Mouse (Mus musculus) liver, adult 2 months (tissue): ENCODE results near the gene Dntt. TPM values are rescaled to one million over a fixed set of nuclear protein-coding genes. Genes with fewer than 3 reads are reported as not detected.

ENCODE experiments used
- DNase-seq: peaks from one replicate; pipeline ENCODE4 v3.0.0-alpha.2; 2011; ENCODE audit warnings: low read depth, low spot score; ENCODE audit errors: extremely low read depth
- H3K27ac ChIP-seq: fragments of 200-500 bp; replicated peaks from 2 replicates; pipeline ENCODE4 v1.5.1; 2012; ENCODE audit warnings: low read depth, mild to moderate bottlenecking, control low read depth, inconsistent platforms, low read length; ENCODE audit not compliant: insufficient read depth
- H3K27me3 ChIP-seq: fragments of 200-500 bp; 2 replicates; pipeline ENCODE4 v1.6.1; 2012; ENCODE audit warnings: mild to moderate bottlenecking, moderate library complexity, low read length, inconsistent platforms; ENCODE audit not compliant: control insufficient read depth, insufficient read depth
- H3K36me3 ChIP-seq: fragments of 200-500 bp; 2 replicates; pipeline ENCODE4 v1.6.1; 2012; ENCODE audit warnings: low read length, inconsistent platforms; ENCODE audit not compliant: control insufficient read depth, insufficient read depth
- H3K4me1 ChIP-seq: fragments of 200-500 bp; 2 replicates; pipeline ENCODE4 v1.6.1; 2011; ENCODE audit warnings: low read length; ENCODE audit not compliant: control insufficient read depth, insufficient read depth
- H3K4me3 ChIP-seq: fragments of 200-500 bp; 2 replicates; pipeline ENCODE4 v1.5.1; 2011; ENCODE audit warnings: low read depth, mild to moderate bottlenecking, control low read depth, low read length, moderate library complexity; ENCODE audit not compliant: insufficient read depth
- H3K79me2 ChIP-seq: fragments of 200-500 bp; 2 replicates; pipeline ENCODE4 v1.6.1; 2012; ENCODE audit warnings: inconsistent platforms, mild to moderate bottlenecking, low read length, moderate library complexity; ENCODE audit not compliant: control insufficient read depth, insufficient read depth
- H3K9ac ChIP-seq: fragments of 200-500 bp; 2 replicates; pipeline ENCODE4 v1.6.1; 2012; ENCODE audit warnings: low read depth, mild to moderate bottlenecking, control low read depth, inconsistent platforms, low read length
- CTCF ChIP-seq: fragments of 200-500 bp; IDR thresholded peaks from 2 replicates; pipeline ENCODE4 v1.5.1; 2011; ENCODE audit warnings: low read depth, low read length, control low read depth
- POLR2A ChIP-seq: fragments of 200-500 bp; IDR thresholded peaks from 2 replicates; pipeline ENCODE4 v1.6.1; 2011; ENCODE audit warnings: low read length, control low read depth; ENCODE audit not compliant: insufficient read depth; ENCODE audit errors: extremely low read depth
- WGBS: fragments of 180-500 bp; shearing (Covaris S2); methylation state at CpG from one replicate; pipeline ENCODE4 v1.1.7; 2018; 5-methylcytosine and 5-hydroxymethylcytosine counted together
- polyA plus RNA-seq: library from polyadenylated mRNA; depleted of rRNA; stranded (reverse); fragments of >200 nt; gene quantifications from 2 replicates; pipeline ENCODE4 v1.2.3, GENCODE M21; 2012; rRNA removed
- total RNA-seq: library from RNA; depleted of rRNA; stranded (reverse); fragments of >200 nt; gene quantifications from 2 replicates; pipeline ENCODE4 v1.2.3, GENCODE M21; 2014; rRNA removed

The Dntt gene
- 0.87 and 1.4 TPM in 2 replicates for total RNA-seq
- 0.39 and 1.0 TPM in 2 replicates for polyA plus RNA-seq

- H3K79me2 ChIP-seq = no peaks in the 10 kb centered on the region
- no peak within 1 kb of the TSS for H3K4me3 ChIP-seq
- DNase-seq = no peak
- no peak within 1 kb of the TSS for H3K9ac ChIP-seq
- whole genome bisulfite sequencing = 89% methylated on average over 6 of the region's 6 CpGs
- no peaks in the 10 kb centered on the region for H3K36me3 ChIP-seq
- H3K27ac ChIP-seq = no peak within 1 kb of the TSS
- TF ChIP-seq POLR2A = no peak
- no peak for TF ChIP-seq CTCF
- no peaks in the 10 kb centered on the region for H3K27me3 ChIP-seq
- H3K4me1 ChIP-seq = no peaks in the 10 kb centered on the region
Measured at GRCm38 (mm10) chr19:41029219-41029618, at the start of gene Dntt. Dntt (plus strand) TSS chr19:41029275.

- H3K4me1 ChIP-seq = no peaks in the 10 kb centered on the region
- no peak overlapping the region for H3K27ac ChIP-seq
- H3K36me3 ChIP-seq = no peaks in the 10 kb centered on the region
- 74% methylated on average over 5 of the region's 5 CpGs for WGBS
- no peak overlapping the region for H3K4me3 ChIP-seq
- no peak overlapping the region for H3K9ac ChIP-seq
- H3K79me2 ChIP-seq = no peaks in the 10 kb centered on the region
- TF ChIP-seq CTCF (no peak), POLR2A (no peak)
- H3K27me3 ChIP-seq = no peaks in the 10 kb centered on the region
- no peak for DNase-seq
Measured at GRCm38 (mm10) chr19:40980671-40981070, 48.4 kb upstream of the Dntt start.

GRCm38 (mm10) chr19:40984536-40984935, 44.5 kb upstream of the Dntt start:
- no peaks in the 10 kb centered on the region for H3K27me3 ChIP-seq
- 100% methylated on average over 1 of the region's 1 CpGs for WGBS
- no peak overlapping the region for H3K27ac ChIP-seq
- H3K36me3 ChIP-seq = no peaks in the 10 kb centered on the region
- H3K4me3 ChIP-seq = no peak overlapping the region
- H3K79me2 ChIP-seq = no peaks in the 10 kb centered on the region
- TF ChIP-seq POLR2A (no peak), CTCF (no peak)
- H3K4me1 ChIP-seq = no peaks in the 10 kb centered on the region
- no peak overlapping the region for H3K9ac ChIP-seq
- DNase-seq = no peak

GRCm38 (mm10) chr19:40988856-40989255, 40.2 kb upstream of the Dntt start:
- no peak overlapping the region for H3K27ac ChIP-seq
- H3K36me3 ChIP-seq = no peaks in the 10 kb centered on the region
- WGBS = 79% methylated on average over 5 of the region's 5 CpGs
- no peaks in the 10 kb centered on the region for H3K4me1 ChIP-seq
- no peaks in the 10 kb centered on the region for H3K27me3 ChIP-seq
- TF ChIP-seq CTCF (no peak), POLR2A (no peak)
- DNase-seq = no peak
- H3K9ac ChIP-seq = no peak overlapping the region
- no peak overlapping the region for H3K4me3 ChIP-seq
- H3K79me2 ChIP-seq = no peaks in the 10 kb centered on the region

GRCm38 (mm10) chr19:40989961-40990600, 39.0 kb upstream of the Dntt start:
- no peaks in the 10 kb centered on the region for H3K27me3 ChIP-seq
- peaks cover 3% of the 10 kb centered on the region; the same call in 1 of the 2 replicates for H3K4me1 ChIP-seq
- no peak overlapping the region for H3K27ac ChIP-seq
- no peaks in the 10 kb centered on the region for H3K36me3 ChIP-seq
- no peaks in the 10 kb centered on the region for H3K79me2 ChIP-seq
- TF ChIP-seq CTCF = no peak
- no peak for TF ChIP-seq POLR2A
- 81% methylated on average over 9 of the region's 9 CpGs for WGBS
- no peak overlapping the region for H3K9ac ChIP-seq
- H3K4me3 ChIP-seq = no peak overlapping the region
- DNase-seq = no peak

GRCm38 (mm10) chr19:40990781-40991343, 38.2 kb upstream of the Dntt start:
- TF ChIP-seq CTCF (no peak), POLR2A (no peak)
- no peak overlapping the region for H3K27ac ChIP-seq
- WGBS = 87% methylated on average over 17 of the region's 17 CpGs

More at GRCm38 (mm10) chr19:40990781-40991343, 38.2 kb upstream of the Dntt start:
- no peaks in the 10 kb centered on the region for H3K79me2 ChIP-seq
- H3K9ac ChIP-seq = no peak overlapping the region
- DNase-seq = no peak
- peaks cover 3% of the 10 kb centered on the region; the same call in 1 of the 2 replicates for H3K4me1 ChIP-seq
- no peaks in the 10 kb centered on the region for H3K36me3 ChIP-seq
- H3K4me3 ChIP-seq = no peak overlapping the region
- no peaks in the 10 kb centered on the region for H3K27me3 ChIP-seq
